Mouse (Mus musculus) ES-Bruce4 (cell line): Measurements from ENCODE around the gene Astn2.

Experiments
- CTCF ChIP-seq: IDR thresholded peaks from one replicate; pipeline ENCODE4 v1.8.1; 2011; ENCODE audit warnings: low read depth, low read length
- EP300 ChIP-seq: IDR thresholded peaks from 2 replicates; pipeline ENCODE4 v1.6.1; 2011; ENCODE audit warnings: low read depth, low read length; ENCODE audit not compliant: insufficient read depth
- POLR2A ChIP-seq: IDR thresholded peaks from one replicate; pipeline ENCODE4 v1.8.1; 2011; ENCODE audit warnings: low read length; ENCODE audit not compliant: insufficient read depth

DNA sequence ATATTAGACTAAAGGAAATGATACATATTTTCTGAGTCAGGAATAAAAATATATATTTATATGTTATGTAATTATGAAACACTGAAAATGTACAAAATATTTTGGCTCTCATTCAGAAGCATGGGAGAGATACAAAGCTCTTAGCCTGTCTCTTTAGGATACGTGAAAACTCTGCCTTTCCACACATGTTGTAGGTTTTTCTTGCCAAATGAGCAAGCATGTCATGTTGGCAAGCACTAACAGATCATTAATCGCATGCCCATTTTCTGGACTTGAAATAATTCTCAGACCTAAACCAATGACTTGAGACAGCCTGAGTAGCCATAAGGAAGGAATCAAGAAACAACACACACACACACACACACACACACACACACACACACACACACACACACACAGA is 308.3 kb downstream of the Astn2 start:
- no peak for TF ChIP-seq CTCF
- TF ChIP-seq POLR2A, result no peak
- no peak for TF ChIP-seq EP300
